Mouse (Mus musculus) bone marrow, adult 2 months (tissue): ENCODE results near the gene Mtmr2. TPM values are rescaled to one million over a fixed set of nuclear protein-coding genes. Genes with fewer than 3 reads are reported as not detected.

Experiments
- H3K27ac ChIP-seq: fragments of 200-500 bp; 2 replicates; pipeline ENCODE4 v1.5.1; 2012; ENCODE audit warnings: low read depth, mild to moderate bottlenecking, control low read depth, inconsistent platforms, low read length; ENCODE audit not compliant: control insufficient read depth, poor library complexity, insufficient read depth
- H3K4me1 ChIP-seq: fragments of 200-500 bp; 2 replicates; pipeline ENCODE4 v1.6.1; 2011; ENCODE audit warnings: low read length; ENCODE audit not compliant: control insufficient read depth, insufficient read depth
- H3K4me3 ChIP-seq: fragments of 200-500 bp; replicated peaks from 2 replicates; pipeline ENCODE3; 2011; ENCODE audit warnings: mild to moderate bottlenecking, low read depth, low read length, control low read depth; ENCODE audit not compliant: control insufficient read depth
- CTCF ChIP-seq: fragments of 200-500 bp; IDR thresholded peaks from 2 replicates; pipeline ENCODE4 v1.5.1; 2011; ENCODE audit warnings: low read length, control low read depth; ENCODE audit not compliant: control insufficient read depth, insufficient read depth
- POLR2A ChIP-seq: fragments of 200-500 bp; IDR thresholded peaks from 2 replicates; pipeline ENCODE4 v1.6.1; 2011; ENCODE audit warnings: low read depth, mild to moderate bottlenecking, control low read depth, low read length, borderline replicate concordance; ENCODE audit not compliant: control insufficient read depth
- WGBS: fragments of 180-500 bp; shearing (Covaris S2); methylation state at CpG from one replicate; pipeline ENCODE4 v1.1.7; 2018; 5-methylcytosine and 5-hydroxymethylcytosine counted together
- polyA plus RNA-seq: library from polyadenylated mRNA; stranded (reverse); fragments of >200 nt; gene quantifications from 2 replicates; pipeline ENCODE4 v1.2.4, GENCODE M21; 2011; ENCODE audit warnings: low replicate concordance; ENCODE audit not compliant: missing spikeins, insufficient read depth, insufficient read length

Mtmr2 gene
- polyA plus RNA-seq, 1 experiment: 12.9 TPM

GRCm38 (mm10) chr9:13848481-13849480, 100.6 kb downstream of the Mtmr2 start:
- 88% methylated on average over 10 of the region's 10 CpGs for WGBS
- Histone ChIP-seq H3K4me1 (no peaks in the 10 kb centered on the region), H3K4me3 (no peak overlapping the region), H3K27ac (no peak overlapping the region)
- no peak for TF ChIP-seq POLR2A
- TF ChIP-seq CTCF: peak; percentile 18; the same call in 1 of the 2 replicates

DNA sequence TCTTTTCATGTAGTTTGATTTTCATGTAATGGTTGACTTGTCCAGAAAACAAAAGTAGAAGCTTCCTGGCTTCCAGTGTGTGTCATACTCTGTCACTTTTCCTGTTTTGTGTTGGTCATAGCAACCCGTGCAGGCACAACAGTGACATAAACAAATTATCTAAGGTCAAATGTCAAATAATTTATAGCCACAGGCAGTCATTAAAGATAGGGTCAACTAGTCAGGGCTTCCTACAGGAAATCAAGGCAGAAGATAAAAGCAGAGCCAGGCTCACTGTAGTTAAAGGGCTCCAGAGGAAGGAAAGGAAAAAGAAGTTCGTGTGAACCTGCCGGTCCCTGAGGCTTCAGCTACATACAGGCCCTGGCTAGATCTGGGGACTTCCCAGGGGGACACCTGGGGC, 105.7 kb downstream of the Mtmr2 start:
- Histone ChIP-seq H3K27ac (no peak overlapping the region), H3K4me1 (no peaks in the 10 kb centered on the region), H3K4me3 (no peak overlapping the region)
- WGBS: 54% methylated on average over 3 of the region's 3 CpGs
- TF ChIP-seq POLR2A (no peak), CTCF (no peak)

Other genes starting within 250 kb of the Mtmr2 start
- 32.9 and 37.9 TPM in 2 replicates for gene Cep57, start 78.7 kb downstream of the Mtmr2 start, polyA plus RNA-seq
- gene Fam76b, start 79.3 kb downstream of the Mtmr2 start, polyA plus RNA-seq: 13.0 and 26.3 TPM in 2 replicates